Mouse (Mus musculus): ENCODE results near the gene Rpl3l. TPM values are rescaled to one million over a fixed set of nuclear protein-coding genes. Genes with fewer than 3 reads are reported as not detected.

Gene Rpl3l
- polyA plus RNA-seq, 1 experiment from 2014 or later: 0.09 TPM

- H3K27me3 ChIP-seq: peaks cover 29% of the 10 kb centered on the region
- 64% methylated on average over 5 of the region's 5 CpGs for WGBS (ENCODE audit: insufficient replicate concordance)
- H3K4me2 ChIP-seq: no peak overlapping the region
- no peak for ATAC-seq (ENCODE audit: insufficient read depth)
- peaks cover 19% of the 10 kb centered on the region for H3K36me3 ChIP-seq (replicated peaks)
- H3K9me3 ChIP-seq (replicated peaks): no peaks in the 10 kb centered on the region
- no peak overlapping the region for H3K9ac ChIP-seq
- no peak overlapping the region for H3K27ac ChIP-seq (replicated peaks)
- peaks cover 26% of the 10 kb centered on the region for H3K4me1 ChIP-seq (replicated peaks)
- H3K4me3 ChIP-seq (replicated peaks): no peak overlapping the region
These were observed 16.3 kb downstream of the Rpl3l start for GRCm38 (mm10) chr17:24743896-24744295.

- H3K27ac ChIP-seq (replicated peaks): no peak overlapping the region
- no peak overlapping the region for H3K4me2 ChIP-seq
- no peaks in the 10 kb centered on the region for H3K9me3 ChIP-seq (replicated peaks)
- H3K36me3 ChIP-seq (replicated peaks): peaks cover 17% of the 10 kb centered on the region
- no peak overlapping the region for H3K4me3 ChIP-seq (replicated peaks)
- no peak for ATAC-seq (ENCODE audit: insufficient read depth)
- 59% methylated on average over 3 of the region's 3 CpGs for WGBS (ENCODE audit: insufficient replicate concordance)
- no peak overlapping the region for H3K9ac ChIP-seq
- H3K27me3 ChIP-seq: peaks cover 34% of the 10 kb centered on the region
- peaks cover 23% of the 10 kb centered on the region for H3K4me1 ChIP-seq (replicated peaks)
These were observed 16.8 kb downstream of the Rpl3l start for GRCm38 (mm10) chr17:24744381-24744780.

GRCm38 (mm10) chr17:24745526-24746497 lies 18.2 kb downstream of the Rpl3l start:
- H3K36me3 ChIP-seq (replicated peaks): peaks cover 5% of the 10 kb centered on the region
- H3K27me3 ChIP-seq: peaks cover 46% of the 10 kb centered on the region
- 16% methylated on average over 7 of the region's 7 CpGs for WGBS (ENCODE audit: insufficient replicate concordance)
- ATAC-seq (ENCODE audit: insufficient read depth): no peak
- no peak overlapping the region for H3K9ac ChIP-seq
- H3K4me3 ChIP-seq (replicated peaks): no peak overlapping the region
- H3K4me1 ChIP-seq (replicated peaks): peaks cover 16% of the 10 kb centered on the region
- no peaks in the 10 kb centered on the region for H3K9me3 ChIP-seq (replicated peaks)
- no peak overlapping the region for H3K27ac ChIP-seq (replicated peaks)
- H3K4me2 ChIP-seq: no peak overlapping the region

GRCm38 (mm10) chr17:24746986-24747385 lies 19.4 kb downstream of the Rpl3l start:
- WGBS (ENCODE audit: insufficient replicate concordance): 42% methylated on average over 4 of the region's 4 CpGs
- peaks cover 10% of the 10 kb centered on the region for H3K4me1 ChIP-seq (replicated peaks)
- H3K27me3 ChIP-seq: peaks cover 58% of the 10 kb centered on the region
- ATAC-seq (ENCODE audit: insufficient read depth): no peak
- no peak overlapping the region for H3K4me3 ChIP-seq (replicated peaks)
- H3K36me3 ChIP-seq (replicated peaks): no peaks in the 10 kb centered on the region; the same call in 1 of the 2 replicates
- H3K9ac ChIP-seq: no peak overlapping the region
- H3K9me3 ChIP-seq (replicated peaks): no peaks in the 10 kb centered on the region
- H3K27ac ChIP-seq (replicated peaks): no peak overlapping the region
- H3K4me2 ChIP-seq: no peak overlapping the region

- Histone ChIP-seq H3K4me3 (replicated peaks) (no peak overlapping the region), H3K27me3 (peaks cover 94% of the 10 kb centered on the region), H3K9me3 (replicated peaks) (no peaks in the 10 kb centered on the region), H3K36me3 (replicated peaks) (no peaks in the 10 kb centered on the region), H3K9ac (no peak overlapping the region), H3K27ac (replicated peaks) (no peak overlapping the region), H3K4me1 (replicated peaks) (peaks cover 15% of the 10 kb centered on the region), H3K4me2 (no peak overlapping the region)
- ATAC-seq (ENCODE audit: insufficient read depth): no peak
- WGBS (ENCODE audit: insufficient replicate concordance): 12% methylated on average over 4 of the region's 4 CpGs
These were observed 23.9 kb downstream of the Rpl3l start for GRCm38 (mm10) chr17:24751528-24751927.

- Histone ChIP-seq H3K9ac (peak within 1 kb of the TSS; percentile 18; the same call in 1 of the 2 replicates), H3K9me3 (replicated peaks) (no peaks in the 10 kb centered on the region), H3K36me3 (replicated peaks) (no peaks in the 10 kb centered on the region), H3K4me1 (replicated peaks) (peaks cover 15% of the 10 kb centered on the region), H3K27me3 (peaks cover 94% of the 10 kb centered on the region), H3K4me3 (replicated peaks) (peak within 1 kb of the TSS; percentile 53), H3K27ac (replicated peaks) (no peak within 1 kb of the TSS), H3K4me2 (peak within 1 kb of the TSS; percentile 78)
- peak; percentile 72 for ATAC-seq (ENCODE audit: insufficient read depth)
- WGBS (ENCODE audit: insufficient replicate concordance): 1% methylated on average over 77 of the region's 82 CpGs
These were observed 25.1 kb downstream of the Rpl3l start, which contains the start of gene Hs3st6 for GRCm38 (mm10) chr17:24752415-24753394. Gene Hs3st6, plus strand, starts transcription at chr17:24752988.

GRCm38 (mm10) chr17:24757394-24757793 lies 29.8 kb downstream of the Rpl3l start:
- Histone ChIP-seq H3K36me3 (replicated peaks) (no peaks in the 10 kb centered on the region), H3K4me2 (no peak overlapping the region), H3K9ac (no peak overlapping the region), H3K4me1 (replicated peaks) (peaks cover 11% of the 10 kb centered on the region), H3K4me3 (replicated peaks) (no peak overlapping the region), H3K27ac (replicated peaks) (no peak overlapping the region), H3K27me3 (peaks cover 94% of the 10 kb centered on the region), H3K9me3 (replicated peaks) (no peaks in the 10 kb centered on the region)
- WGBS (ENCODE audit: insufficient replicate concordance): 66% methylated on average over 1 of the region's 1 CpGs
- ATAC-seq (ENCODE audit: insufficient read depth): no peak

GRCm38 (mm10) chr17:24761121-24761520 lies 33.5 kb downstream of the Rpl3l start:
- H3K4me1 ChIP-seq (replicated peaks): no peaks in the 10 kb centered on the region
- no peaks in the 10 kb centered on the region for H3K9me3 ChIP-seq (replicated peaks)
- WGBS (ENCODE audit: insufficient replicate concordance): 37% methylated on average over 5 of the region's 5 CpGs
- H3K4me2 ChIP-seq: no peak overlapping the region
- ATAC-seq (ENCODE audit: insufficient read depth): no peak
- no peak overlapping the region for H3K9ac ChIP-seq
- no peaks in the 10 kb centered on the region for H3K36me3 ChIP-seq (replicated peaks)
- H3K27ac ChIP-seq (replicated peaks): no peak overlapping the region
- peaks cover 83% of the 10 kb centered on the region for H3K27me3 ChIP-seq
- no peak overlapping the region for H3K4me3 ChIP-seq (replicated peaks)

GRCm38 (mm10) chr17:24765016-24765905 lies 37.6 kb downstream of the Rpl3l start:
- Histone ChIP-seq H3K4me2 (no peak overlapping the region), H3K9ac (no peak overlapping the region), H3K4me3 (replicated peaks) (no peak overlapping the region), H3K27ac (replicated peaks) (no peak overlapping the region), H3K9me3 (replicated peaks) (no peaks in the 10 kb centered on the region), H3K4me1 (replicated peaks) (0 out of 2 replicates have a peak, but pooled peaks cover 6% of the 10 kb centered on the region), H3K27me3 (peaks cover 83% of the 10 kb centered on the region), H3K36me3 (replicated peaks) (no peaks in the 10 kb centered on the region)
- no peak for ATAC-seq (ENCODE audit: insufficient read depth)
- 32% methylated on average over 22 of the region's 22 CpGs for WGBS (ENCODE audit: insufficient replicate concordance)

- no peak overlapping the region for H3K4me2 ChIP-seq
- H3K9ac ChIP-seq: no peak overlapping the region
- 0 out of 2 replicates have a peak, but pooled peaks cover 6% of the 10 kb centered on the region for H3K4me1 ChIP-seq (replicated peaks)
- H3K27ac ChIP-seq (replicated peaks): no peak overlapping the region
- no peaks in the 10 kb centered on the region for H3K36me3 ChIP-seq (replicated peaks)
- peaks cover 72% of the 10 kb centered on the region for H3K27me3 ChIP-seq
- no peaks in the 10 kb centered on the region for H3K9me3 ChIP-seq (replicated peaks)
- no peak overlapping the region for H3K4me3 ChIP-seq (replicated peaks)
- ATAC-seq (ENCODE audit: insufficient read depth): no peak
- 33% methylated on average over 12 of the region's 12 CpGs for WGBS (ENCODE audit: insufficient replicate concordance)
These were observed 38.8 kb downstream of the Rpl3l start for GRCm38 (mm10) chr17:24766266-24766875.
